In the genomic region with DNA sequence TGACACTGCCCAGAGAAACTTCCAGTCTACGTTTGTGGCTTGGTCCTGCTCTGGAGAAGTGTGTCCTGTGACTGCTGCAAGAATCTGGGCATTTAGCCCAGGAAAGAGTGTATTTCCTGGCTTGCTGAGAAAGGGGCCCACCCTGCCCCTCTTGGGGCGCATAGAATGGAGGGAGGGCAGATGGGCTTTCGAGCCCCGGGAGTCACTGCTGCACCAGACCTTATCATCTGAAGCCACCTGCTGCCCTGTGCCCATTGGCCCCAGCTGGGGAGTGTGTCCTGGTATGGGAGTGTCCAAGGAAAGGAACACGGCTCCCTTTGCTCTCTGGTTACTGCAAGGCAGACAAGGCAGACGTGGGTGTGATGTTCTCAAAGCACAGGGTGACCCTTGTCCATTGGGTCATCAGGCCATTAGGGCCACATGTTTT, we compare ENCODE assay signal across 10 mouse cellular contexts. TPM values are rescaled to one million over a fixed set of nuclear protein-coding genes. Genes with fewer than 3 reads are reported as not detected.
DNase-seq lines count a peak whose midpoint lies in the region; ATAC-seq and TF ChIP-seq lines count a peak whose summit lies in the region.
"Had no signal": no experiment of that assay in that cellular context is flagged by ENCODE, and none has a peak within 500 bp of the region (broad histone marks: within the 10 kb centered on the region; RNA-seq: fewer than 3 reads in every experiment).

No protein-coding gene starts in this region.

- H3K9me3 ChIP-seq in megakaryocyte, embryonic 14.5 days: no peaks in the 10 kb centered on the region
- H3K9me3 ChIP-seq in heart, embryonic 13.5 days: no peaks in the 10 kb centered on the region
- H3K9me3 ChIP-seq: hindbrain, embryonic 15.5 days had no signal

- peak overlapping the region; percentile 43 for H3K4me2 ChIP-seq in heart, embryonic 13.5 days
- H3K4me2 ChIP-seq: hindbrain, embryonic 15.5 days had no signal

- H3K4me1 ChIP-seq in megakaryocyte, embryonic 14.5 days: peaks cover 63% of the 10 kb centered on the region
- peaks cover 82% of the 10 kb centered on the region for H3K4me1 ChIP-seq in heart, embryonic 13.5 days
- H3K4me1 ChIP-seq in small intestine, adult 2 months (ENCODE audit: control insufficient read depth, insufficient read depth, insufficient read length, low read length): peaks cover 58% of the 10 kb centered on the region

- 7% methylated on average over 6 of the region's 6 CpGs for WGBS in heart, embryonic 13.5 days
- WGBS in small intestine, adult 2 months: 6% methylated on average over 6 of the region's 6 CpGs

- peak; percentile 58 to 68 for DNase-seq in kidney, postnatal 36 days
- no peak for DNase-seq in layer of hippocampus, adult 9-11 months
- no peak for DNase-seq in layer of hippocampus, adult 11-12 months (ENCODE audit: low spot score)
- DNase-seq in layer of hippocampus, adult 8-10 months (ENCODE audit: low spot score in 2 of 2): no peak

- no peak; the same call in 1 of the 2 replicates for TF ChIP-seq POLR2A in small intestine, adult 2 months (IDR thresholded peaks at IDR 0.05; ENCODE audit: low read depth, low read length)

- H3K27me3 ChIP-seq in megakaryocyte, embryonic 14.5 days (replicated peaks): peaks cover 94% of the 10 kb centered on the region
- H3K27me3 ChIP-seq in heart, embryonic 13.5 days (replicated peaks): no peaks in the 10 kb centered on the region
- H3K27me3 ChIP-seq in small intestine, adult 2 months (ENCODE audit: control insufficient read depth, insufficient read depth, low read length): no peaks in the 10 kb centered on the region
- H3K27me3 ChIP-seq: hindbrain, embryonic 15.5 days; Patski had no signal

- no peak for ATAC-seq in megakaryocyte, adult 5-6 weeks (ENCODE audit: poor library complexity, severe bottlenecking)
- peak; percentile 60 for ATAC-seq in heart, embryonic 13.5 days (ENCODE audit: extremely low read depth, insufficient number of reproducible peaks, low FRiP score, low TSS enrichment)
- ATAC-seq: Patski had no signal

- no peaks in the 10 kb centered on the region for H3K36me3 ChIP-seq in megakaryocyte, embryonic 14.5 days (replicated peaks; ENCODE audit: low read length)
- H3K36me3 ChIP-seq in heart, embryonic 13.5 days: 0 out of 2 replicates have a peak, but pooled peaks cover 4% of the 10 kb centered on the region
- H3K36me3 ChIP-seq in small intestine, adult 2 months (ENCODE audit: control insufficient read depth, insufficient read depth, low read length): no peaks in the 10 kb centered on the region
- H3K36me3 ChIP-seq: hindbrain, embryonic 15.5 days had no signal

- peak overlapping the region; percentile 91 for H3K27ac ChIP-seq in heart, embryonic 13.5 days (replicated peaks)
- peak overlapping the region; percentile 77 for H3K27ac ChIP-seq in small intestine, adult 2 months (ENCODE audit: insufficient read depth, low read depth, low read length)
- H3K27ac ChIP-seq: hindbrain, embryonic 15.5 days had no signal

- no peak overlapping the region; the same call in 1 of the 2 replicates for H3K9ac ChIP-seq in heart, embryonic 13.5 days
- H3K9ac ChIP-seq: hindbrain, embryonic 15.5 days had no signal

- H3K4me3 ChIP-seq in megakaryocyte, embryonic 14.5 days (replicated peaks): peak overlapping the region; percentile 43
- no peak overlapping the region for H3K4me3 ChIP-seq in heart, embryonic 13.5 days
- no peak overlapping the region for H3K4me3 ChIP-seq in small intestine, adult 2 months (ENCODE audit: low read depth, low read length)
- H3K4me3 ChIP-seq: hindbrain, embryonic 15.5 days had no signal

- TF ChIP-seq CTCF in small intestine, adult 2 months (IDR thresholded peaks at IDR 0.05; ENCODE audit: extremely low read depth, insufficient read length, insufficient replicate concordance, low read depth, low read length): no peak

RNA-seq across cellular contexts. Expression of gene Nek6, which starts 19.5 kb away (rescaled TPM):
- 4.4 and 7.3 TPM in 2 replicates for polyA plus RNA-seq in megakaryocyte, embryonic 14.5 days (2012; ENCODE audit: insufficient read depth, low replicate concordance)
- total RNA-seq in megakaryocyte, adult 5-6 weeks (2015): 4.1 and 6.9 TPM in 2 replicates
- total RNA-seq in megakaryocyte, adult 5-6 weeks (2017): 1.9 and 3.4 TPM in 2 replicates
- polyA plus RNA-seq in heart, embryonic 13.5 days (2015; fragmentation: Nextera tagmentation; extraction: Ambion mirVana): 67.8 and 74.5 TPM in 2 replicates
- 24.6 and 173 TPM in 2 replicates for polyA plus RNA-seq in small intestine, adult 2 months (2012; rRNA removed)
- total RNA-seq in layer of hippocampus, adult 8-10 months (2022): 10 to 100 TPM; 34.1 to 54.9 (median 44.9) TPM

Comparison
In these comparisons a context has a peak if more than half of its experiments do, and no peak if none do; other contexts are left out.
1. DNase-seq: peak in kidney, postnatal 36 days (2 of 2); none in layer of hippocampus, adult 9-11 months (single experiment), layer of hippocampus, adult 11-12 months (single experiment) and layer of hippocampus, adult 8-10 months (0 of 2).